Mouse (Mus musculus) midbrain, embryonic 11.5 days (tissue): ENCODE data around the gene Ralgapa1. TPM values are rescaled to one million over a fixed set of nuclear protein-coding genes. Genes with fewer than 3 reads are reported as not detected.

ENCODE experiments used
- ATAC-seq: fragments of 200-750 bp; cut with Nextera tagmentation; 2 replicates; pipeline ENCODE4 v1.8.0; 2017; ENCODE audit warnings: moderate TSS enrichment, moderate library complexity; ENCODE audit not compliant: low FRiP score
- DNase-seq: peaks from one replicate; pipeline ENCODE4 v3.0.0; 2015; ENCODE audit warnings: low spot score; ENCODE audit errors: missing footprints
- H3K27ac ChIP-seq: fragments of 300-500 bp; sonication (generic); 2 replicates; pipeline ENCODE4 v1.5.1; 2014; ENCODE audit warnings: low read depth, low read length
- H3K27me3 ChIP-seq: fragments of 300-500 bp; sonication (generic); 2 replicates; pipeline ENCODE4 v1.6.1; 2014; ENCODE audit warnings: mild to moderate bottlenecking, low read length, moderate library complexity, mixed read lengths; ENCODE audit not compliant: control insufficient read depth, insufficient read depth
- H3K36me3 ChIP-seq: fragments of 300-500 bp; sonication (generic); 2 replicates; pipeline ENCODE4 v1.6.1; 2014; ENCODE audit warnings: mild to moderate bottlenecking, low read length, moderate library complexity, mixed read lengths; ENCODE audit not compliant: control insufficient read depth, insufficient read depth
- H3K4me1 ChIP-seq: fragments of 300-500 bp; sonication (generic); 2 replicates; pipeline ENCODE4 v1.6.1; 2014; ENCODE audit warnings: low read length; ENCODE audit not compliant: control insufficient read depth, insufficient read depth
- H3K4me2 ChIP-seq: fragments of 300-500 bp; sonication (generic); 2 replicates; pipeline ENCODE4 v1.6.1; 2014; ENCODE audit warnings: mild to moderate bottlenecking, moderate library complexity
- H3K4me3 ChIP-seq: fragments of 300-500 bp; sonication (generic); 2 replicates; pipeline ENCODE4 v1.5.1; 2014; ENCODE audit warnings: low read depth, low read length
- H3K9ac ChIP-seq: fragments of 300-500 bp; sonication (generic); 2 replicates; pipeline ENCODE4 v1.6.1; 2014; ENCODE audit warnings: low read length
- H3K9me3 ChIP-seq: fragments of 300-500 bp; sonication (generic); 2 replicates; pipeline ENCODE4 v1.6.1; 2016; ENCODE audit warnings: low read length; ENCODE audit not compliant: control insufficient read depth
- WGBS: fragments of 180-500 bp; shearing (Covaris S2); extraction: QIAGEN DNeasy Blood & Tissue Kit; methylation state at CpG from one replicate; pipeline ENCODE4 v1.1.7; 2014; 5-methylcytosine and 5-hydroxymethylcytosine counted together
- polyA plus RNA-seq: library from polyadenylated mRNA; unstranded; fragments of >200 nt; fragmentation: Nextera tagmentation; extraction: Ambion mirVana; gene quantifications from 2 replicates; pipeline ENCODE4 v1.2.1, GENCODE M21; 2014

Gene Ralgapa1
- polyA plus RNA-seq, 1 experiment from 2014 or later: 19.1 TPM

DNA sequence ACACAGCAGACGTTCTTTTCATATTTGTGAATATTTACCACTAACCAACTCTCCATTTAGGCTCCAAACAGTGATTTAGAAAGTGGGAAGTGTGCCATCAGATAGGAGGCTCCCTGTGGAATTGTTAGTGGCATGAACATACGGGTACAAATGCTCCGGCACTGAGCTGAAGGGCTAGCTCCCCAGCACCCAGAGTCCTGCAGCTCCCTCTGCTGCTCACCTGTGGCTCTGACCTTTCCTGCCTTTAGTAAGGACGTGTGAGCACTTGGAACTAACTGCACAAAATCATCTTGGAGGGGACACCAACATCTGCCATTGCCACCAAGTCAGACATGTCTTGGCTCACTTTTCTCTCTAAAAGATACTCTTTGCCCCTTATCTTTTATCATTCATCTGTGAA is 194.3 kb downstream of the Ralgapa1 start:
- Histone ChIP-seq H3K9ac (no peak overlapping the region), H3K4me1 (peaks cover 4% of the 10 kb centered on the region; the same call in 1 of the 2 replicates), H3K27ac (no peak overlapping the region), H3K4me2 (no peak overlapping the region), H3K36me3 (no peaks in the 10 kb centered on the region), H3K27me3 (no peaks in the 10 kb centered on the region), H3K9me3 (no peaks in the 10 kb centered on the region), H3K4me3 (no peak overlapping the region)
- ATAC-seq: no peak
- peak; percentile 75 for DNase-seq
- 31% methylated on average over 4 of the region's 4 CpGs for WGBS

DNA sequence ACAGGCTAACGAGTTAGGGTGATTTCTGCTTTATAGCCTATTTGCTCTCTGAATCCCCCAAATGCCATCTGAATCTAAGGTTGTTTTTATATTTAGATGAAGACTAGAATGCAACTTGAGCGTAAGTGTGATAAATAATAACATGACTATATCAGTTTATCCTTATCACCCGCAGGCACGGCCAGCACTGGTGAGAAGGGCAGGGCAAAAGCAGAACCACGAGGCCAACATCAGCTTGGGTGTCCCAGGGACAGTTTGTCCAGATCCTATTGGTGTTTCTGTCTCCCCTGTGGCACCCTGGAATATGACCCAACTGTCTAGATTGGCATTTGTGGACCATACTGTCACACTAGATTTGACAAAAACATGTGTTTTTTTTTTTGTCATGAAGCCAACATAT is 197.7 kb downstream of the Ralgapa1 start:
- H3K27ac ChIP-seq: no peak overlapping the region
- no peak for ATAC-seq
- 84% methylated on average over 5 of the region's 5 CpGs for WGBS
- H3K9me3 ChIP-seq: no peaks in the 10 kb centered on the region
- no peak for DNase-seq
- H3K9ac ChIP-seq: no peak overlapping the region
- H3K36me3 ChIP-seq: no peaks in the 10 kb centered on the region
- H3K4me2 ChIP-seq: no peak overlapping the region
- no peaks in the 10 kb centered on the region for H3K27me3 ChIP-seq
- no peak overlapping the region for H3K4me3 ChIP-seq
- peaks cover 4% of the 10 kb centered on the region; the same call in 1 of the 2 replicates for H3K4me1 ChIP-seq

DNA sequence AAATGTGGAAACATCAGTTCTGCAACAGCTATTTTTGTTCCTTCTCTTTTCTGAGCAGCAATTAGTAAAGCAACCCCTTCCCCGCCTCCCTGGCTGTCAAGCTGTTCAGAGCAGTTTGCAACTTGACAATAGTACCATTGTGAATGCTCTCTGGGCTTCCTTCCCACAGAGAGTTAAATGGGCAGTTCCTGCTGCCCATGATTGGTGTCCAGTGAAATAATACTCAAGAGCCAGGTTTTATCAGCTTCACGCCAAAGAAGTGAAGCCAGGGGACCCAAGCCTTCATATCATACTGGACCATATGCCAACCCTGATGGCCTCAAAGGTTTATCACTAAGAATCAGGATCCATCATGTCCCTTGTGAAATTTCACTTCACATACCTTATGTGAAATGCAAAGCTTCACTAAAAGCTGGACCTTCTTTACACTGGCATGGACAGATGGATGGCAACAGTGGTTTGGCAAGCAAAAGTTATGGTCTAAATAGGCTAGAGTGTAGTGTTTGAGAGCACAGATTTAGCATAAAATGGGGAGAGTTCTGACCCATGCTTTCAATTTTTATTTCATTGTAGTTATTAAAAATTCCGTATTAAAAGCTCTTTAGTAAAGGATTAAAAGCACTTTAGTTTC is 198.2 kb downstream of the Ralgapa1 start:
- Histone ChIP-seq H3K4me1 (peaks cover 4% of the 10 kb centered on the region; the same call in 1 of the 2 replicates), H3K36me3 (no peaks in the 10 kb centered on the region), H3K9ac (no peak overlapping the region), H3K4me3 (no peak overlapping the region), H3K27me3 (no peaks in the 10 kb centered on the region), H3K9me3 (no peaks in the 10 kb centered on the region), H3K27ac (no peak overlapping the region), H3K4me2 (no peak overlapping the region)
- DNase-seq (no peak), ATAC-seq (peak; percentile 50; the same call in 1 of the 2 replicates)
- WGBS: 38% methylated on average over 3 of the region's 3 CpGs

DNA sequence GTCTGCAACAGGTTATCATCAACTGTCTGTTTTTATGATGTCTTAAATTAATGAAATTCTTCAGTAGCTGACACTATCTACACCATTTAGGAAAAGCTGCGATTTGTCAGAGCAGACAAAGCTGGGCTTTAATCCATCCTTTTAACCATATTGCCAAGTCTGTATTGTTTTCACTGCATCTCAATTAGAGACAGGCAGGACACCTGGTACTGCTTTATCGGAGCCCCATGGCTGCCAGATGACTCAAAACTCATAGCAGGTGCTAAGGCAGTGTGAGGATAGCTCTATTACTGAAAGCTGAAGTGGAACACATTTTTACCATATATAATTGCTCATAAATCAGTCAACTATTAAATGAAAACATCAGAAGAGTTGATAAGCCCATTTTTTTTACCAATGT is 200.6 kb downstream of the Ralgapa1 start:
- H3K36me3 ChIP-seq: no peaks in the 10 kb centered on the region
- ATAC-seq (no peak), DNase-seq (no peak)
- peaks cover 4% of the 10 kb centered on the region; the same call in 1 of the 2 replicates for H3K4me1 ChIP-seq
- no peak overlapping the region for H3K4me3 ChIP-seq
- no peaks in the 10 kb centered on the region for H3K27me3 ChIP-seq
- H3K9me3 ChIP-seq: no peaks in the 10 kb centered on the region
- no peak overlapping the region for H3K4me2 ChIP-seq
- no peak overlapping the region for H3K9ac ChIP-seq
- 46% methylated on average over 2 of the region's 2 CpGs for WGBS
- H3K27ac ChIP-seq: no peak overlapping the region

DNA sequence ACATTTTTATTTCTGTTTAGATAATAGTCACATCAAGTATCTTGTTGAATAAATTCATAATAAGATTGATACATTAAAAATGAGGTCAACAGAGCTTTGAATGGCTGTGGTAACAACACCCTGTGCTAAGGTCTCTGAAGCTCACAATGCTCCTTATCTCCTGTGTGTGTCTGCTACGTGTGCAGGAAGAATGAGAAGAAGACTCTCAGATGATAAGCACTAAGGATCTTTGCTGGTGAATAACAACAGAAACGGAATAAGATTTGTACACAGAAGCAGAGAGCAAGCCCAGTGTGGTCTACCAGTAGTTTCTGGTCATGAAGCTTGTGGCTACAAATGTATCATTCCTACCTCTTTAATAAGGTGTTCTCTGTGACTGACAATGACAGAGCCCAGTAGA is 210.2 kb downstream of the Ralgapa1 start:
- H3K4me3 ChIP-seq: no peak overlapping the region
- no peaks in the 10 kb centered on the region for H3K27me3 ChIP-seq
- no peak overlapping the region for H3K9ac ChIP-seq
- no peaks in the 10 kb centered on the region for H3K4me1 ChIP-seq
- DNase-seq: peak; percentile 21
- H3K9me3 ChIP-seq: no peaks in the 10 kb centered on the region
- no peak overlapping the region for H3K27ac ChIP-seq
- no peak overlapping the region for H3K4me2 ChIP-seq
- H3K36me3 ChIP-seq: no peaks in the 10 kb centered on the region
- WGBS: 74% methylated on average over 2 of the region's 2 CpGs
- no peak for ATAC-seq

DNA sequence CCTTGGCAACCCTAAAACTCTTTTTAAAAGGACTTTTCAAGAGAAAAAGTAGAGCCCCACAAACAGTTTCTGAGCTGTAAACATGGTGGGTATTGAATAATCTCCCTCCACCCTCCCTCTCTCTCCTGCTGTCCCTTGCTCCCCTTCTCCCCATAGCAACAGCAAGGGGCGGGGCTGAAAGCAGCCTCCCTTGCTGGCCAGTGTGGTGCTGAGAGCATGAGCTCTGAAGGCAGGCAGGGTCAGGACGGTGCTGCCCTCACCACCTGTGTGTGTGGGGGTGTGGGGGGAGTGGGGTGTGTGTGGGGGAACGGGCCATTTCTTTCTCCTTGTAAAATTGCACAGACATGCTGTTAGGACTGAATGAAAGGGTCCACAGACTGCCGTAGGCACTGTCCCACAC is 213.1 kb downstream of the Ralgapa1 start:
- no peak overlapping the region for H3K4me3 ChIP-seq
- H3K9ac ChIP-seq: no peak overlapping the region
- H3K27me3 ChIP-seq: no peaks in the 10 kb centered on the region
- 33% methylated on average over 4 of the region's 4 CpGs for WGBS
- H3K9me3 ChIP-seq: no peaks in the 10 kb centered on the region
- no peaks in the 10 kb centered on the region for H3K36me3 ChIP-seq
- no peak for DNase-seq
- H3K4me1 ChIP-seq: peaks cover 2% of the 10 kb centered on the region; the same call in 1 of the 2 replicates
- no peak overlapping the region for H3K27ac ChIP-seq
- peak; percentile 73 for ATAC-seq
- no peak overlapping the region for H3K4me2 ChIP-seq

DNA sequence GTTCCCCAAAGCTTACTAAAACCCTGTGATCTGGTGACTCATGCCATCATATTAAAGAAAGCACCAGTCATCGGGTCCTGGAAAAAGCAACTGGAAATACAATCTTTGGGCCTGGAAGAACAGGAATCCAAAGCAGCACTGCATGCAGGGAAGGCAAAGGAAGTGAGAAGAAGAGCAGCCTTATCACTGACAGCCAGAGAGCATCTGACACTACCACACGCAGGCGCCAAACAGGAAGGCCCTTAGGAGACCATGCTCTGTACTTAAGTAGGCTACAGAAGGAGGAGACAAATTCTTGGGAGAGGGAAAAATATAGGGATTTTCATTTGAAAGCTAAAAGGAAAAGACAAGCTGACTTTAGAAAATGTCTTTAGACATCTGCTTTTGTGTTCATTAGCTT is 216.6 kb downstream of the Ralgapa1 start:
- 81% methylated on average over 3 of the region's 3 CpGs for WGBS

DNA sequence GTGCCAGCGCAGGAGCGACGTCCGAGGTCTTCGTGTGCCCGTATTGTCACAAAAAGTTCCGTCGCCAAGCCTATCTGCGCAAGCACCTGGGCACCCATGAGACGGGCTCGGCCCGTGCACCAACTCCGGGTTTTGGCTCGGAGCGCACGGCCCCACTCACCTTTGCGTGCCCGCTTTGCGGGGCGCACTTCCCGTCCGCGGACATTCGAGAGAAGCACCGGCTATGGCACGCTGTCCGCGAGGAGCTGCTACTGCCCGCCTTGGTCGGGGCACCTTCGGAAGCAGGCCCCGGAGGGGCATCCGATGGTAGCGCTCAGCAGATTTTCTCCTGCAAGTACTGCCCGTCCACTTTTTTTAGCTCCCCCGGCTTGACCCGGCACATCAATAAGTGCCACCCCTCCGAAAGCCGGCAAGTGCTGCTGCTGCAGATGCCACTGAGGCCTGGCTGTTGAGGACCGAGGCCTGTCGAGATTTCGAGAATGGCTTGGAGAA is 220.4 kb downstream of the Ralgapa1 start:
- DNase-seq (peak; percentile 94), ATAC-seq (peak; percentile 36)
- Histone ChIP-seq H3K4me2 (peak overlapping the region; percentile 83), H3K27me3 (peaks cover 49% of the 10 kb centered on the region), H3K9ac (no peak overlapping the region), H3K27ac (no peak overlapping the region), H3K4me3 (peak overlapping the region; percentile 46), H3K4me1 (peaks cover 22% of the 10 kb centered on the region), H3K36me3 (no peaks in the 10 kb centered on the region), H3K9me3 (no peaks in the 10 kb centered on the region)
- 4% methylated on average over 42 of the region's 42 CpGs for WGBS

More for the DNA sequence above, 216.6 kb downstream of the Ralgapa1 start:
- Histone ChIP-seq H3K4me2 (no peak overlapping the region), H3K27me3 (peaks cover 28% of the 10 kb centered on the region), H3K36me3 (no peaks in the 10 kb centered on the region), H3K4me1 (peaks cover 13% of the 10 kb centered on the region), H3K9me3 (no peaks in the 10 kb centered on the region), H3K4me3 (no peak overlapping the region), H3K9ac (no peak overlapping the region), H3K27ac (no peak overlapping the region)
- ATAC-seq: no peak
- DNase-seq: no peak

DNA sequence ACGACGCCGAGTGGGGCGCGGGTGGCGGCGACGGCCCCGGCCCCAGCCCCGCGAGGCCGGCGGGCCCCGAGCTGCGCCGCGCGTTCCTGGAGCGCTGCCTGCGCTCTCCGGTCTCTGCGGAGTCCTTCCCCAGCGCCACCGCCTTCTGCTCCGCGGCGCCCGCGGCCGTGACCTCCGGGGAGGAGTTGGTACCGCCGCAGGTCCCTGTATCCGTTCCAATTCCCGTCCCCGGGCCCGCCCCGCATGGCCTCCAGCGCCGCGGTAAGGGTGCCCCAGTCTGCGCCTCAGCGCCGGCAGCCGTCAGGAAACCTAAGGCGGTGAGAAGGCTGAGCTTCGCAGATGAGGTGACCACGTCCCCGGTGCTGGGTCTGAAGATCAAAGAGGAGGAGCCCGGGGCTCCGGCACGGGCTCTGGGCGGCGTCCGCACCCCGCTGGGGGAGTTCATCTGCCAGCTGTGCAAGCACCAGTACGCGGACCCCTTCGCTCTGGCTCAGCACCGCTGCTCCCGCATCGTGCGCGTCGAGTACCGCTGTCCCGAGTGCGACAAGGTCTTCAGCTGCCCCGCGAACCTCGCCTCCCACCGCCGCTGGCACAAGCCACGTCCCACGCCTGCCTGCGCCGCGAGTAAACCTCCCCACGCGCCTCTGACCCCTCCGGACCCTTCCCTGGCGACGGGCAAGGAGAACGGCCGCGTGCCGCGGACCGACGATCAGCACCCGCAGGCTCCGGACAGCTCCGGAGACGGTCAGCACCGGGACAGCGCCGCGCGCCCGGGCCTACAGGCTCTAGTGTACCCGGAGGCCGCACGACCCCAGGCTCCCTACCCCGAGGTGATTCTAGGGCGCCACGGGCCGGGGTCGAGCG is 221.1 kb downstream of the Ralgapa1 start:
- no peak overlapping the region for H3K9ac ChIP-seq
- no peaks in the 10 kb centered on the region for H3K36me3 ChIP-seq
- H3K4me2 ChIP-seq: peak overlapping the region; percentile 83
- H3K27ac ChIP-seq: no peak overlapping the region
- peak; percentile 65 for ATAC-seq
- peak; percentile 98 for DNase-seq
- H3K9me3 ChIP-seq: no peaks in the 10 kb centered on the region
- peak overlapping the region; percentile 46 for H3K4me3 ChIP-seq
- H3K27me3 ChIP-seq: peaks cover 49% of the 10 kb centered on the region
- peaks cover 20% of the 10 kb centered on the region for H3K4me1 ChIP-seq
- WGBS: under 1% methylated on average over 103 of the region's 109 CpGs
